Mouse (Mus musculus): ENCODE measurements around the gene Gm10188. TPM values are rescaled to one million over a fixed set of nuclear protein-coding genes. Genes with fewer than 3 reads are reported as not detected.
A peak's percentile ranks its signal among the peaks of the same experiment; 100 is the strongest.

Gm10188 gene
- polyA plus RNA-seq, 1 experiment: not detected

DNA sequence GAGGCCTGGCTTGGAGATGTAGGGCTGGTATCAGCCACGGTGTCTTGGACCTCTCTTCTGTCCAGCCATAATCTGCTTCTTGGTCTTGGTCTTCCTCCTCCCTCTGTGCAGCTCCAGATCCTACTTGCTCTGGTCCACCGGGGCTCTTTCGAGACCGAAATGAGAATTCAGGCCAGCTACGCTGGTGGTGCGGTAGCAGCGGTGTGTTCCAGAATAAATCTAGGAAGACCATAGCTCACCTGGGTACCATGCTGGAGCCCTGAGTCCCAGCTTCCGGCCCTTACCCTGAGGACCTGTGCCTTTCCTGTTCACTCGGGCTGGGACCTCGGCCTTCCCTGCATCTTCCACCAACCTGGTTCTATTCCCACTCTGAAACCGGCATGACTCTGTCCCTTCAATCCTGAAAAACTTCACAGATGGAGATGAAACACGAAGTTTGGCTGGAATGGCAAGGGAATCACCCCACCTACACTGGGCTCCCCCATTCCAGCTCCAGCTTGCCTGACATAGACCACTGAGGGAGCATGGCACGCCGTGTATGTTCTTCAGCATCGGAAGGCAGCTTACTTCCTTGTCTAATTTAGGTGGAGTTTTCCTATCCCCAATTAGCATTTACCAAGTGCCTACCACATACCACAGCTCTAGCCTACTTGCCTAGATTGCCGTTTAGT, 31.0 kb downstream of the Gm10188 start:
- H3K27ac ChIP-seq (ENCODE audit: insufficient read depth, low read length): peak overlapping the region; percentile 88
- H3K9ac ChIP-seq (ENCODE audit: low read depth, poor library complexity, severe bottlenecking): peak overlapping the region; percentile 57
- TF ChIP-seq POLR2A (IDR thresholded peaks at IDR 0.05; ENCODE audit: insufficient read depth, low read length): no peak
- no peak for TF ChIP-seq CTCF (IDR thresholded peaks at IDR 0.05; ENCODE audit: low read depth, low read length)
- no peak for TF ChIP-seq EP300 (IDR thresholded peaks at IDR 0.05; ENCODE audit: insufficient read depth, low read depth, low read length)
- H3K4me1 ChIP-seq (ENCODE audit: control insufficient read depth, insufficient read depth, low read length): peaks cover 20% of the 10 kb centered on the region
- H3K36me3 ChIP-seq (ENCODE audit: control insufficient read depth, insufficient read depth, low read length, poor library complexity, severe bottlenecking): no peaks in the 10 kb centered on the region
- H3K4me3 ChIP-seq (ENCODE audit: low read depth, low read length): peak overlapping the region; percentile 44
- H3K27me3 ChIP-seq (ENCODE audit: control insufficient read depth, insufficient read depth, low read length, poor library complexity, severe bottlenecking): no peaks in the 10 kb centered on the region
- H3K9me3 ChIP-seq (replicated peaks; ENCODE audit: control insufficient read depth, insufficient read depth, low read length, poor library complexity, severe bottlenecking): peaks cover 12% of the 10 kb centered on the region; the same call in 1 of the 2 replicates

DNA sequence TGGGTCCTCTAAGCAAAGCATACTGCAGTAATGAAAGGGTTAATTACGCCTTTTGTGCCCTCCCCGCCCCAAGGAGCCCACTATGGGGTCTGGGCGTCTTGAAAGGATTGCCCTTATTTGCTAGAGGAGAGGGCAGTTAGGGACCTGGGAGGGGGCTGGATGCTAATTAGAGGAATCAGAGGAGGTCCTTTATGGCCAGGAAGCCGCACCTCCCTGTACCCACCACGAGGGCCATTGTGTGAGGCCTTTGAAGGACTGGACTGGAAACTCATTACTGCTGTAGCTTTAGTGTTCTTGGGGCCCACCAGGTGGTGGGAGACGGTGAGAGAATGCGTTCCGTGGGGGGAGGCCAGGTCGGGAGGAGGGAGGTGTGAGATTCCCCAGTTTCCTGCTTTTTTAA, 31.9 kb downstream of the Gm10188 start:
- Histone ChIP-seq H3K27ac (ENCODE audit: insufficient read depth, low read length) (peak overlapping the region; percentile 88), H3K9me3 (replicated peaks; ENCODE audit: control insufficient read depth, insufficient read depth, low read length, poor library complexity, severe bottlenecking) (peaks cover 7% of the 10 kb centered on the region; the same call in 1 of the 2 replicates), H3K4me1 (ENCODE audit: control insufficient read depth, insufficient read depth, low read length) (peaks cover 18% of the 10 kb centered on the region), H3K9ac (ENCODE audit: low read depth, poor library complexity, severe bottlenecking) (peak overlapping the region; percentile 57), H3K36me3 (ENCODE audit: control insufficient read depth, insufficient read depth, low read length, poor library complexity, severe bottlenecking) (no peaks in the 10 kb centered on the region), H3K27me3 (ENCODE audit: control insufficient read depth, insufficient read depth, low read length, poor library complexity, severe bottlenecking) (no peaks in the 10 kb centered on the region), H3K4me3 (ENCODE audit: low read depth, low read length) (peak overlapping the region; percentile 44)
- no peak for TF ChIP-seq POLR2A (IDR thresholded peaks at IDR 0.05; ENCODE audit: insufficient read depth, low read length)
- peak; percentile 85 for TF ChIP-seq EP300 (IDR thresholded peaks at IDR 0.05; ENCODE audit: insufficient read depth, low read depth, low read length)
- TF ChIP-seq CTCF (IDR thresholded peaks at IDR 0.05; ENCODE audit: low read depth, low read length): no peak

DNA sequence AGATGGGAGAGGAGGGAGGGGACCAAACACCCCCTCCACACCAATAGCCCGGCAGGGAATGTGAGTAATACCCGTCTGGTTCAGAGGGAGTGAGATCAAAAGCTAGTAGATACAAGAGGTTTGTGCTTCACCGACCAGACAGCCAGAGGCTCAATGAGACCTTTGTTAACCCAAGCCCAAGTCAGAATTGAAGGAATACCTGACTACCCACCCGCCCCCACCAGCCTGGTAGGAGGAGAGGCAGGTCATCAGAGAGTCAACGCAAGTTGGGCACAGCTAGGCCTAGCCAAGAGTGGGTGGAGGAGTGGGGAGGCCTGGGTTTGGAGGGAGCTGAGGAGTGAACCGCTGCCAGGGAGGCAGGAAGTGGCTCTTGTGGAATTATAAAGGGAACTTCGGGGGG, 33.2 kb downstream of the Gm10188 start:
- TF ChIP-seq EP300 (IDR thresholded peaks at IDR 0.05; ENCODE audit: insufficient read depth, low read depth, low read length): 0 out of 2 replicates have a peak, but pooled peaks have one; percentile 52
- TF ChIP-seq POLR2A (IDR thresholded peaks at IDR 0.05; ENCODE audit: insufficient read depth, low read length): no peak
- Histone ChIP-seq H3K9ac (ENCODE audit: low read depth, poor library complexity, severe bottlenecking) (peak overlapping the region; percentile 30), H3K27me3 (ENCODE audit: control insufficient read depth, insufficient read depth, low read length, poor library complexity, severe bottlenecking) (no peaks in the 10 kb centered on the region)

DNA sequence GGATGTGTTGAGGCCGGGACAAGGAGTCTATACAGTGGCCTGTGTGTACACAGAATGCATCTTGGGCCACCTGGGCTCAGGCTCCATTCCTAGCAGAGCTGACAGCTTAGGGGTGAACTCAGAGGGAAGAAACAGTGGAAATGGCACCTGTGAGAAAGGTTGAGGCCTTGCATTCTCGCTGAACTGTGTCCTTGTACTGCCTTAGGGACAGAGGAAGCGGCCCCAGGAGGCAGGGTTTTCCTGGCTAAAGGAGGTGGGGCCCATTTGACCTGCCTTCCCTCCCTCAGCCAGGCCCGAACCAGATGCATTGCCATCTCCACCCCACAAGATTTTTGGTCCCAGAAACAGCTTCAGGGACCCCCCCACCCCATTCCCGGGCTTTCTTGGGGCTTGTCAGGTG, 33.9 kb downstream of the Gm10188 start:
- Histone ChIP-seq H3K4me1 (ENCODE audit: control insufficient read depth, insufficient read depth, low read length) (peaks cover 20% of the 10 kb centered on the region), H3K27ac (ENCODE audit: insufficient read depth, low read length) (peak overlapping the region; percentile 88), H3K9ac (ENCODE audit: low read depth, poor library complexity, severe bottlenecking) (peak overlapping the region; percentile 30), H3K27me3 (ENCODE audit: control insufficient read depth, insufficient read depth, low read length, poor library complexity, severe bottlenecking) (no peaks in the 10 kb centered on the region), H3K36me3 (ENCODE audit: control insufficient read depth, insufficient read depth, low read length, poor library complexity, severe bottlenecking) (no peaks in the 10 kb centered on the region), H3K9me3 (replicated peaks; ENCODE audit: control insufficient read depth, insufficient read depth, low read length, poor library complexity, severe bottlenecking) (no peaks in the 10 kb centered on the region), H3K4me3 (ENCODE audit: low read depth, low read length) (no peak overlapping the region)
- TF ChIP-seq POLR2A (IDR thresholded peaks at IDR 0.05; ENCODE audit: insufficient read depth, low read length) (no peak), EP300 (IDR thresholded peaks at IDR 0.05; ENCODE audit: insufficient read depth, low read depth, low read length) (no peak; the same call in 1 of the 2 replicates), CTCF (IDR thresholded peaks at IDR 0.05; ENCODE audit: low read depth, low read length) (no peak)

More for the DNA sequence above, 33.2 kb downstream of the Gm10188 start:
- no peaks in the 10 kb centered on the region for H3K36me3 ChIP-seq (ENCODE audit: control insufficient read depth, insufficient read depth, low read length, poor library complexity, severe bottlenecking)
- no peak overlapping the region for H3K4me3 ChIP-seq (ENCODE audit: low read depth, low read length)
- H3K9me3 ChIP-seq (replicated peaks; ENCODE audit: control insufficient read depth, insufficient read depth, low read length, poor library complexity, severe bottlenecking): no peaks in the 10 kb centered on the region
- peak overlapping the region; percentile 88 for H3K27ac ChIP-seq (ENCODE audit: insufficient read depth, low read length)
- peaks cover 20% of the 10 kb centered on the region for H3K4me1 ChIP-seq (ENCODE audit: control insufficient read depth, insufficient read depth, low read length)

DNA sequence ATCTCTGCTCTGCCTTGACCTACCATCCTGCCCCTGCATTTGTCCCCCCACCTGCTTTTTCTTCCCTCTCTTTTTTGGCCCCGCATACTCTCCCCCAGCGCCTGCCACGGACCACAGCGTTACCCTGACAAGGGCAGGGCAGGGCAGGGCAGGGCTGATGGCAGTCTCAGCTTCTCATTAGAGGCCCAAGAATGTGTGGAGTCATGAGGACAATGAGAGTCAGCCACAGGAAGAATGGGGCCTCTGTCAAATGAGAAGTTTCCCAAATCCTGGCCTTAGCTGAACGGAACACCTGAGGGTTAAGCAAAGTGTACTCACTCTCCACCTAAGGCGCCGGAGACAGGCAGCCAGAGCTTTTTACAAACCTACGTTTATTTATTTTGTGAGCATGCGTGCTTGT, 34.5 kb downstream of the Gm10188 start:
- Histone ChIP-seq H3K9ac (ENCODE audit: low read depth, poor library complexity, severe bottlenecking) (peak overlapping the region; percentile 30), H3K36me3 (ENCODE audit: control insufficient read depth, insufficient read depth, low read length, poor library complexity, severe bottlenecking) (no peaks in the 10 kb centered on the region), H3K4me1 (ENCODE audit: control insufficient read depth, insufficient read depth, low read length) (peaks cover 20% of the 10 kb centered on the region), H3K27me3 (ENCODE audit: control insufficient read depth, insufficient read depth, low read length, poor library complexity, severe bottlenecking) (no peaks in the 10 kb centered on the region), H3K9me3 (replicated peaks; ENCODE audit: control insufficient read depth, insufficient read depth, low read length, poor library complexity, severe bottlenecking) (no peaks in the 10 kb centered on the region), H3K27ac (ENCODE audit: insufficient read depth, low read length) (peak overlapping the region; percentile 88), H3K4me3 (ENCODE audit: low read depth, low read length) (no peak overlapping the region)
- TF ChIP-seq EP300 (IDR thresholded peaks at IDR 0.05; ENCODE audit: insufficient read depth, low read depth, low read length): 0 out of 2 replicates have a peak, but pooled peaks have one; percentile 31
- TF ChIP-seq CTCF (IDR thresholded peaks at IDR 0.05; ENCODE audit: low read depth, low read length): no peak

DNA sequence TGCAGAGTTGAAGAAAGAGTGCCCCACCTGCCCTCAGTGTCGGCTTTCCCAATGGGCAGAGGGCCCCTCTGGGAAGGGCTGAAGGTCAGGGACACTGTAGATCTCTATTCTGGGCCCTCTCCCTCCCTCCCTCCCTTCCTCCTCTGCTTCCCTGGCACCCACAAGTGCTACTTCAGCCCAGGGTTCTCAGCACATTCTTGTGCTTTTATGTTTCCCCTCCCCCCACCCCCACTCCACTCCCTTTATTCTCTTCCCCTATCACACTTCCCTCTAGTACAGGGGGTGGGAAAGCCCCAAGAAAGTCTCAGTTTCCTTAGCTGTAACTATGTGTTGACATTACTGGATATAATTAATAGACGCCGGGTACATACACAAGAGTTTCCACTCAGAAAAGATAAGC, 34.9 kb downstream of the Gm10188 start:
- Histone ChIP-seq H3K27ac (ENCODE audit: insufficient read depth, low read length) (peak overlapping the region; percentile 88), H3K36me3 (ENCODE audit: control insufficient read depth, insufficient read depth, low read length, poor library complexity, severe bottlenecking) (no peaks in the 10 kb centered on the region), H3K4me3 (ENCODE audit: low read depth, low read length) (no peak overlapping the region), H3K4me1 (ENCODE audit: control insufficient read depth, insufficient read depth, low read length) (peaks cover 19% of the 10 kb centered on the region), H3K9ac (ENCODE audit: low read depth, poor library complexity, severe bottlenecking) (no peak overlapping the region), H3K27me3 (ENCODE audit: control insufficient read depth, insufficient read depth, low read length, poor library complexity, severe bottlenecking) (no peaks in the 10 kb centered on the region), H3K9me3 (replicated peaks; ENCODE audit: control insufficient read depth, insufficient read depth, low read length, poor library complexity, severe bottlenecking) (no peaks in the 10 kb centered on the region)
- no peak for TF ChIP-seq EP300 (IDR thresholded peaks at IDR 0.05; ENCODE audit: insufficient read depth, low read depth, low read length)
- no peak for TF ChIP-seq POLR2A (IDR thresholded peaks at IDR 0.05; ENCODE audit: insufficient read depth, low read length)
- TF ChIP-seq CTCF (IDR thresholded peaks at IDR 0.05; ENCODE audit: low read depth, low read length): no peak

Measured in ES-Bruce4 (cell line).